Mouse (Mus musculus) liver, embryonic 18 days (tissue): ENCODE data around the gene Olfr1391. TPM values are rescaled to one million over a fixed set of nuclear protein-coding genes. Genes with fewer than 3 reads are reported as not detected.

Experiments used
- polyA plus RNA-seq: library from polyadenylated mRNA; depleted of rRNA; stranded (reverse); fragments of >200 nt; gene quantifications from 2 replicates; pipeline ENCODE4 v1.2.3, GENCODE M21; 2012; rRNA removed

The Olfr1391 gene
- not detected in 2 replicates for polyA plus RNA-seq

GRCm38 (mm10) chr11:49322442-49322841 is at the start of gene Olfr1391:
Olfr1391 (plus strand) TSS chr11:49322742.

DNA sequence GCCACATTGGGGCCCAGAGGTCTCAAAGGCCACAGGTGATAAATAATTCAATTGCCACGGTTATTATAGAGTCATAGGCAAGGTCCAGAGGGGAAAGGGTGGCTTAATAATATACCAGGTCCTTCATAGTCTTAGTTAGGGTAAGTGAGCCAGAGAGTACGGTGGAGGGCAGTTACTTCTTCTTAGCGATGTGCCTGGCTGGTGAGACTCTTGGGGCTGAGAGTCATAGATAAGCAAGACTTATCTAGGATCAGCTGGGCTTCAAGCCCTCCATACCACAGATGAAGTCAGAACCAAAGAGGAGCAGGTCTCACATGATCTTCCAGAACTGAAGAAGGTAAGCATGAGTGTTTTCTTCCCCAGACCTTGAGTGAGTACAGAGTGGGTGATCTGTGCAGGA is 44.3 kb upstream of the Olfr1391 start, which contains the start of gene Olfr1393:
Gene Olfr1393, plus strand, starts transcription at position 83 of the 400 bp plus-strand sequence.

DNA sequence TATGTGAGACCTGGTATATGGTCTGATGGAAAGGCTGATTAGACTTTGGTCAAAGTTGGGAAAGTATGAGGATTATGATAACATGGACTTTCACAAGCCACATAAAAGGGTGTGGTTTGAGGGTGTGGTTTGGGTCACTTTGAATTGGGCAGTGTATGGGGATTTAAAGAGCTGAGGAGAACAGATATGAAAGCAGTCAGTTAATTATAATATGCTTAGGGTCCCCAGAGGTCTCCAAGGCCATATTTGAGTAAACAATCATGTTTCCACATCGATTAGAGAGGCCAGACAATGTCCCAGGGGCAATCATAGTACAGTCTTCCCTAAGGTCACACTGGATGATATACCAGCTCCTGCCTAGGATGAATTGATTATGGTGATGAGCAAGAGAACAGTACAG is 37.6 kb upstream of the Olfr1391 start, which contains the start of gene Olfr1392:
Gene Olfr1392, plus strand, starts transcription at position 301 of the 400 bp plus-strand sequence.

DNA sequence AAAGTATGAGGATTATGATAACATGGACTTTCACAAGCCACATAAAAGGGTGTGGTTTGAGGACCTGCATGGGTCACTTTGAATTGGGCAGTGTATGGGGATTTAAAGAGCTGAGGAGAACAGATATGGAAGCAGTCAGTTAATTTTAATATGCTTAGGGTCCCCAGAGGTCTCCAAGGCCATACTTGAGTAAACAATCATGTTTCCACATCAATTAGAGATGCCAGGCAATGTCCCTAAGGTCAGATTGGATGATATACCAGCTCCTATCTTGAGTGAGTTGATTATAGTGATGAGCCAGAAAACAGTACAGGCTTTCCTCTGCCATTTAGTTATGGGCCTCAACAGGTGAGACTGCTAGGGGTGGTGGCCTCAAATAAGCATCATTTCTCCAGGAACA is 18.1 kb upstream of the Olfr1391 start, which contains the start of gene Olfr10:
Gene Olfr10, plus strand, starts transcription at position 301 of the 400 bp plus-strand sequence.

DNA sequence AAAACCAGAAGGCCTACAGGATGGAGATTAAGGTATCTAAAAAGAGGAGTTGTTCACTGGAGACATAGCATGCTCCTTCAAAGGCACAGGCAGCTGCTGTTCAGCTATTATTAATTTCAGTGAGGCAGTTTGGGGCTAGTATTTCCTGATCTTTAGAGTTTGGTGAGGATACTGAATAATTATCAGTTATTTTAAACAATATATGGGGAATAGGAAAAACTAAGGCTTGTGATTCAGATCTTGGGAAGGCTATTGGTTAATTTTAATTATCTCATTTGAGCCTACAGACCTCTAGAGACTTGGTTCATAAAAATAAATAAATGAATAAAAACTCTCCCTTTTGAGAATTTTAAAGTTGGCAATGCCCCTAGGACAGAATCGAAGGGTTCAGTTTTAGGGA is 12.3 kb downstream of the Olfr1391 start, which contains the start of gene Olfr1390:
Gene Olfr1390, plus strand, starts transcription at position 301 of the 400 bp plus-strand sequence.

Other genes with a start within 250 kb of the Olfr1391 start
- gene Ifi47, start 246.2 kb upstream of the Olfr1391 start, polyA plus RNA-seq, result 17.6 and 25.6 TPM in 2 replicates
- 0.02 TPM in 1 of 2 replicates, not detected in the other for gene Olfr1396, start 207.9 kb upstream of the Olfr1391 start, polyA plus RNA-seq
- not detected in 2 replicates for gene Olfr1395, start 180.5 kb upstream of the Olfr1391 start, polyA plus RNA-seq
- not detected in 2 replicates for gene Olfr1394, start 168.4 kb upstream of the Olfr1391 start, polyA plus RNA-seq
- gene Btnl9, start 135.6 kb upstream of the Olfr1391 start, polyA plus RNA-seq, result 1.4 TPM in 2 replicates
- gene Zfp62, start 119.5 kb upstream of the Olfr1391 start, polyA plus RNA-seq, result 5.3 and 5.4 TPM in 2 replicates
- 44.3 and 46.4 TPM in 2 replicates for gene Mgat1, start 78.6 kb upstream of the Olfr1391 start, polyA plus RNA-seq
- 0.10 and 0.14 TPM in 2 replicates for gene Olfr1393, start 44.4 kb upstream of the Olfr1391 start, polyA plus RNA-seq
- gene Olfr1392, start 37.5 kb upstream of the Olfr1391 start, polyA plus RNA-seq, result 0.02 TPM in 2 replicates
- gene Olfr10, start 18.0 kb upstream of the Olfr1391 start, polyA plus RNA-seq, result not detected in 2 replicates
- not detected in 2 replicates for gene Olfr1390, start 12.4 kb downstream of the Olfr1391 start, polyA plus RNA-seq
- gene Olfr1389, start 100.3 kb downstream of the Olfr1391 start, polyA plus RNA-seq, result not detected in 2 replicates
- gene Olfr1388, start 113.9 kb downstream of the Olfr1391 start, polyA plus RNA-seq, result 0.05 and 0.06 TPM in 2 replicates
- not detected in 2 replicates for gene Olfr1387, start 132.6 kb downstream of the Olfr1391 start, polyA plus RNA-seq
- gene Olfr1386, start 142.3 kb downstream of the Olfr1391 start, polyA plus RNA-seq, result not detected in 2 replicates
- not detected in 2 replicates for gene Olfr1385, start 166.3 kb downstream of the Olfr1391 start, polyA plus RNA-seq
- gene Olfr1384, start 184.0 kb downstream of the Olfr1391 start, polyA plus RNA-seq, result not detected in 2 replicates
- gene Olfr1383, start 196.9 kb downstream of the Olfr1391 start, polyA plus RNA-seq, result not detected in 2 replicates
- not detected in 2 replicates for gene Olfr1382, start 205.5 kb downstream of the Olfr1391 start, polyA plus RNA-seq
- gene Olfr1381, start 220.7 kb downstream of the Olfr1391 start, polyA plus RNA-seq, result not detected in 2 replicates
- not detected in 2 replicates for gene Olfr1380, start 234.1 kb downstream of the Olfr1391 start, polyA plus RNA-seq